Mouse (Mus musculus): ENCODE results near the gene Zfp36. TPM values are rescaled to one million over a fixed set of nuclear protein-coding genes. Genes with fewer than 3 reads are reported as not detected.

The Zfp36 gene
- polyA plus RNA-seq, 2 experiments, result 12.3 to 16.0 TPM

GRCm38 (mm10) chr7:28334534-28334933 is 45.5 kb downstream of the Zfp36 start:
- Histone ChIP-seq H3K9ac (ENCODE audit: low read depth, low read length, severe bottlenecking) (no peak overlapping the region), H3K4me2 (replicated peaks; ENCODE audit: low read depth, low read length, severe bottlenecking) (no peak overlapping the region), H3K36me3 (ENCODE audit: control insufficient read depth, insufficient read depth, low read length) (peaks cover 29% of the 10 kb centered on the region), H3K4me3 (replicated peaks; ENCODE audit: low read length) (no peak overlapping the region), H3K27me3 (ENCODE audit: control insufficient read depth, insufficient read depth, low read length) (no peaks in the 10 kb centered on the region), H3K9me3 (ENCODE audit: control insufficient read depth, low read length) (no peaks in the 10 kb centered on the region), H3K4me1 (ENCODE audit: control insufficient read depth, insufficient read depth, low read length) (peaks cover 3% of the 10 kb centered on the region; the same call in 1 of the 2 replicates), H3K27ac (replicated peaks; ENCODE audit: low read depth, low read length) (no peak overlapping the region)
- no peak for DNase-seq (ENCODE audit: low spot score)
- TF ChIP-seq POLR2A (IDR thresholded peaks at IDR 0.05; ENCODE audit: borderline replicate concordance, extremely low read depth, insufficient read depth, insufficient read length), result no peak
- WGBS, result 82% methylated on average over 4 of the region's 4 CpGs
- ATAC-seq (ENCODE audit: low FRiP score, low read depth), result no peak

DNA sequence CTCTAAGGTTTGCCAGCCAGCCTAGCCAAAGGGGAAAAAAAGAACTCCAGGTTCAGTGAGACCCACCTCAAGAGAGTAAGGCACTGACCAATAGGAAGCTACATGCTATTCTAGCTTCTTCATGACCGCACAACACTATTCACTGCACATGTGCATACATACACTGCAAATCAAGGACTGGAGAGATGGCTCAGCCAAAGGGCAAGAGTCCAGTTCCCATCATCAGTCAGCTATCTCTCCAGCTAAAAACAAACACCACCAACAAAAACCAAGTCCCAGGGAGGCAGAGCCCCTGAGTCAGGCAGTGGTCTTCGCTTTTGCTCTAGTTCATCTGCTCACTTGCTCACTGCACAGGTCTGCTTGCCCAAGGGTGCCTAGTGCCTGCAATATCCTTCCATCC is 51.8 kb downstream of the Zfp36 start:
- H3K4me1 ChIP-seq (ENCODE audit: control insufficient read depth, insufficient read depth, low read length), result no peaks in the 10 kb centered on the region
- H3K36me3 ChIP-seq (ENCODE audit: control insufficient read depth, insufficient read depth, low read length), result peaks cover 77% of the 10 kb centered on the region
- TF ChIP-seq POLR2A (IDR thresholded peaks at IDR 0.05; ENCODE audit: borderline replicate concordance, extremely low read depth, insufficient read depth, insufficient read length), result no peak
- no peaks in the 10 kb centered on the region for H3K9me3 ChIP-seq (ENCODE audit: control insufficient read depth, low read length)
- H3K4me2 ChIP-seq (replicated peaks; ENCODE audit: low read depth, low read length, severe bottlenecking), result no peak overlapping the region
- H3K27me3 ChIP-seq (ENCODE audit: control insufficient read depth, insufficient read depth, low read length), result no peaks in the 10 kb centered on the region
- ATAC-seq (ENCODE audit: low FRiP score, low read depth) (no peak), DNase-seq (ENCODE audit: low spot score) (no peak)
- 95% methylated on average over 2 of the region's 2 CpGs for WGBS
- H3K27ac ChIP-seq (replicated peaks; ENCODE audit: low read depth, low read length), result no peak overlapping the region
- no peak overlapping the region for H3K4me3 ChIP-seq (replicated peaks; ENCODE audit: low read length)
- no peak overlapping the region for H3K9ac ChIP-seq (ENCODE audit: low read depth, low read length, severe bottlenecking)

Other genes starting within 250 kb of the Zfp36 start
- gene Fbl, start 210.5 kb downstream of the Zfp36 start, polyA plus RNA-seq (2012; rRNA removed), result 238 and 299 TPM in 2 replicates
- 43.7 and 45.9 TPM in 2 replicates for gene Fbl, start 210.5 kb downstream of the Zfp36 start, polyA plus RNA-seq (2014; fragmentation: Nextera tagmentation; extraction: Ambion mirVana)
- gene Dyrk1b, start 200.8 kb downstream of the Zfp36 start, polyA plus RNA-seq (2012; rRNA removed), result 26.0 and 37.8 TPM in 2 replicates
- 13.8 and 15.7 TPM in 2 replicates for gene Dyrk1b, start 200.8 kb downstream of the Zfp36 start, polyA plus RNA-seq (2014; fragmentation: Nextera tagmentation; extraction: Ambion mirVana)
- gene Eid2, start 112.4 kb downstream of the Zfp36 start, polyA plus RNA-seq (2012; rRNA removed), result 33.0 and 35.0 TPM in 2 replicates
- gene Eid2, start 112.4 kb downstream of the Zfp36 start, polyA plus RNA-seq (2014; fragmentation: Nextera tagmentation; extraction: Ambion mirVana), result 12.2 and 17.0 TPM in 2 replicates
- gene Eid2b, start 102.5 kb downstream of the Zfp36 start, polyA plus RNA-seq (2012; rRNA removed), result 15.4 and 18.3 TPM in 2 replicates
- gene Eid2b, start 102.5 kb downstream of the Zfp36 start, polyA plus RNA-seq (2014; fragmentation: Nextera tagmentation; extraction: Ambion mirVana), result 14.3 and 14.9 TPM in 2 replicates
- 0.55 and 0.74 TPM in 2 replicates for gene Selenov, start 89.1 kb downstream of the Zfp36 start, polyA plus RNA-seq (2012; rRNA removed)
- gene Selenov, start 89.1 kb downstream of the Zfp36 start, polyA plus RNA-seq (2014; fragmentation: Nextera tagmentation; extraction: Ambion mirVana), result 0.34 TPM in 1 of 2 replicates, not detected in the other
- gene Dll3, start 78.0 kb downstream of the Zfp36 start, polyA plus RNA-seq (2012; rRNA removed), result 0.85 and 0.92 TPM in 2 replicates
- gene Dll3, start 78.0 kb downstream of the Zfp36 start, polyA plus RNA-seq (2014; fragmentation: Nextera tagmentation; extraction: Ambion mirVana), result 0.83 and 0.84 TPM in 2 replicates
- 98.1 and 119 TPM in 2 replicates for gene Timm50, start 68.2 kb downstream of the Zfp36 start, polyA plus RNA-seq (2012; rRNA removed)
- gene Timm50, start 68.2 kb downstream of the Zfp36 start, polyA plus RNA-seq (2014; fragmentation: Nextera tagmentation; extraction: Ambion mirVana), result 138 TPM in 2 replicates
- gene Supt5, start 41.5 kb downstream of the Zfp36 start, polyA plus RNA-seq (2012; rRNA removed), result 116 and 127 TPM in 2 replicates
- 76.2 and 84.4 TPM in 2 replicates for gene Supt5, start 41.5 kb downstream of the Zfp36 start, polyA plus RNA-seq (2014; fragmentation: Nextera tagmentation; extraction: Ambion mirVana)
- gene Rps16, start 29.6 kb downstream of the Zfp36 start, polyA plus RNA-seq (2012; rRNA removed), result 1,848 and 2,127 TPM in 2 replicates
- 1,280 and 1,345 TPM in 2 replicates for gene Rps16, start 29.6 kb downstream of the Zfp36 start, polyA plus RNA-seq (2014; fragmentation: Nextera tagmentation; extraction: Ambion mirVana)
- gene Plekhg2, start 7.7 kb downstream of the Zfp36 start, polyA plus RNA-seq (2012; rRNA removed), result 67.3 and 87.8 TPM in 2 replicates
- gene Plekhg2, start 7.7 kb downstream of the Zfp36 start, polyA plus RNA-seq (2014; fragmentation: Nextera tagmentation; extraction: Ambion mirVana), result 59.0 and 69.1 TPM in 2 replicates
- 47.5 and 61.6 TPM in 2 replicates for gene Med29, start 12.5 kb upstream of the Zfp36 start, polyA plus RNA-seq (2012; rRNA removed)
- 46.6 and 49.9 TPM in 2 replicates for gene Med29, start 12.5 kb upstream of the Zfp36 start, polyA plus RNA-seq (2014; fragmentation: Nextera tagmentation; extraction: Ambion mirVana)
- gene Paf1, start 12.7 kb upstream of the Zfp36 start, polyA plus RNA-seq (2012; rRNA removed), result 97.8 and 102 TPM in 2 replicates
- gene Paf1, start 12.7 kb upstream of the Zfp36 start, polyA plus RNA-seq (2014; fragmentation: Nextera tagmentation; extraction: Ambion mirVana), result 54.2 and 63.1 TPM in 2 replicates
- 7.0 and 12.7 TPM in 2 replicates for gene Gmfg, start 57.2 kb upstream of the Zfp36 start, polyA plus RNA-seq (2012; rRNA removed)
- gene Gmfg, start 57.2 kb upstream of the Zfp36 start, polyA plus RNA-seq (2014; fragmentation: Nextera tagmentation; extraction: Ambion mirVana), result 15.7 and 19.4 TPM in 2 replicates
- gene Lrfn1, start 71.7 kb upstream of the Zfp36 start, polyA plus RNA-seq (2012; rRNA removed), result 18.7 and 31.8 TPM in 2 replicates
- 5.9 and 7.6 TPM in 2 replicates for gene Lrfn1, start 71.7 kb upstream of the Zfp36 start, polyA plus RNA-seq (2014; fragmentation: Nextera tagmentation; extraction: Ambion mirVana)
- gene Ifnl2, start 130.2 kb upstream of the Zfp36 start, polyA plus RNA-seq (2012; rRNA removed), result not detected in 2 replicates
- not detected in 2 replicates for gene Ifnl2, start 130.2 kb upstream of the Zfp36 start, polyA plus RNA-seq (2014; fragmentation: Nextera tagmentation; extraction: Ambion mirVana)
- not detected in 2 replicates for gene Ifnl3, start 142.6 kb upstream of the Zfp36 start, polyA plus RNA-seq (2012; rRNA removed)
- gene Ifnl3, start 142.6 kb upstream of the Zfp36 start, polyA plus RNA-seq (2014; fragmentation: Nextera tagmentation; extraction: Ambion mirVana), result not detected in 2 replicates
- gene Sycn, start 160.6 kb upstream of the Zfp36 start, polyA plus RNA-seq (2012; rRNA removed), result 0.14 and 0.85 TPM in 2 replicates
- gene Sycn, start 160.6 kb upstream of the Zfp36 start, polyA plus RNA-seq (2014; fragmentation: Nextera tagmentation; extraction: Ambion mirVana), result not detected in 2 replicates
- not detected in 2 replicates for gene Nccrp1, start 167.0 kb upstream of the Zfp36 start, polyA plus RNA-seq (2012; rRNA removed)
- gene Nccrp1, start 167.0 kb upstream of the Zfp36 start, polyA plus RNA-seq (2014; fragmentation: Nextera tagmentation; extraction: Ambion mirVana), result not detected in 2 replicates
- 82.0 and 129 TPM in 2 replicates for gene Samd4b, start 217.9 kb upstream of the Zfp36 start, polyA plus RNA-seq (2012; rRNA removed)
- gene Samd4b, start 217.9 kb upstream of the Zfp36 start, polyA plus RNA-seq (2014; fragmentation: Nextera tagmentation; extraction: Ambion mirVana), result 33.0 and 35.1 TPM in 2 replicates
- gene Pak4, start 217.9 kb upstream of the Zfp36 start, polyA plus RNA-seq (2012; rRNA removed), result 27.6 and 29.6 TPM in 2 replicates
- gene Pak4, start 217.9 kb upstream of the Zfp36 start, polyA plus RNA-seq (2014; fragmentation: Nextera tagmentation; extraction: Ambion mirVana), result 21.3 and 26.3 TPM in 2 replicates

All from limb, embryonic 14.5 days (tissue).